Mouse (Mus musculus): ENCODE results near the gene Crybb3. TPM values are rescaled to one million over a fixed set of nuclear protein-coding genes. Genes with fewer than 3 reads are reported as not detected.

The Crybb3 gene
- polyA plus RNA-seq (2014; fragmentation: Nextera tagmentation; extraction: Ambion mirVana) = 0.39 and 0.78 TPM in 2 replicates

GRCm38 (mm10) chr5:113081439-113081838 lies at the start of gene Crybb3:
Gene Crybb3 (minus strand): TSS chr5:113081584.
- Histone ChIP-seq H3K27me3 (ENCODE audit: control insufficient read depth, insufficient read depth, low read length) (no peaks in the 10 kb centered on the region), H3K27ac (replicated peaks; ENCODE audit: low read depth, low read length) (no peak within 1 kb of the TSS), H3K9me3 (ENCODE audit: control insufficient read depth, low read length) (0 out of 2 replicates have a peak, but pooled peaks cover 2% of the 10 kb centered on the region), H3K4me1 (ENCODE audit: control insufficient read depth, insufficient read depth, low read length) (no peaks in the 10 kb centered on the region), H3K4me2 (ENCODE audit: low read depth, severe bottlenecking) (no peak within 1 kb of the TSS), H3K36me3 (ENCODE audit: control insufficient read depth, insufficient read depth, low read length) (no peaks in the 10 kb centered on the region), H3K4me3 (ENCODE audit: low read depth, low read length) (no peak within 1 kb of the TSS), H3K9ac (ENCODE audit: low read length) (no peak within 1 kb of the TSS)
- WGBS = 82% methylated on average over 8 of the region's 8 CpGs
- DNase-seq (ENCODE audit: low spot score) (no peak), ATAC-seq (ENCODE audit: insufficient number of reproducible peaks, low FRiP score, low TSS enrichment, low read depth) (no peak)

GRCm38 (mm10) chr5:113128426-113128825 lies 47.0 kb upstream of the Crybb3 start:
- Histone ChIP-seq H3K27me3 (ENCODE audit: control insufficient read depth, insufficient read depth, low read length) (no peaks in the 10 kb centered on the region), H3K9ac (ENCODE audit: low read length) (no peak overlapping the region), H3K36me3 (ENCODE audit: control insufficient read depth, insufficient read depth, low read length) (no peaks in the 10 kb centered on the region), H3K4me3 (ENCODE audit: low read depth, low read length) (no peak overlapping the region), H3K4me2 (ENCODE audit: low read depth, severe bottlenecking) (no peak overlapping the region), H3K27ac (replicated peaks; ENCODE audit: low read depth, low read length) (no peak overlapping the region), H3K4me1 (ENCODE audit: control insufficient read depth, insufficient read depth, low read length) (peaks cover 18% of the 10 kb centered on the region), H3K9me3 (ENCODE audit: control insufficient read depth, low read length) (no peaks in the 10 kb centered on the region)
- ATAC-seq (ENCODE audit: insufficient number of reproducible peaks, low FRiP score, low TSS enrichment, low read depth) (no peak), DNase-seq (ENCODE audit: low spot score) (no peak)
- WGBS = 57% methylated on average over 4 of the region's 4 CpGs

GRCm38 (mm10) chr5:113126476-113126875 lies 45.1 kb upstream of the Crybb3 start:
- ATAC-seq (ENCODE audit: insufficient number of reproducible peaks, low FRiP score, low TSS enrichment, low read depth) = no peak
- 93% methylated on average over 12 of the region's 12 CpGs for WGBS
- DNase-seq (ENCODE audit: low spot score) = no peak
- H3K4me2 ChIP-seq (ENCODE audit: low read depth, severe bottlenecking) = no peak overlapping the region
- H3K36me3 ChIP-seq (ENCODE audit: control insufficient read depth, insufficient read depth, low read length) = no peaks in the 10 kb centered on the region
- H3K4me3 ChIP-seq (ENCODE audit: low read depth, low read length) = no peak overlapping the region
- peaks cover 25% of the 10 kb centered on the region for H3K4me1 ChIP-seq (ENCODE audit: control insufficient read depth, insufficient read depth, low read length)
- no peaks in the 10 kb centered on the region for H3K27me3 ChIP-seq (ENCODE audit: control insufficient read depth, insufficient read depth, low read length)
- no peaks in the 10 kb centered on the region for H3K9me3 ChIP-seq (ENCODE audit: control insufficient read depth, low read length)
- no peak overlapping the region for H3K27ac ChIP-seq (replicated peaks; ENCODE audit: low read depth, low read length)
- no peak overlapping the region for H3K9ac ChIP-seq (ENCODE audit: low read length)

- Histone ChIP-seq H3K9me3 (ENCODE audit: control insufficient read depth, low read length) (no peaks in the 10 kb centered on the region), H3K4me3 (ENCODE audit: low read depth, low read length) (no peak overlapping the region), H3K4me2 (ENCODE audit: low read depth, severe bottlenecking) (no peak overlapping the region), H3K36me3 (ENCODE audit: control insufficient read depth, insufficient read depth, low read length) (no peaks in the 10 kb centered on the region), H3K27ac (replicated peaks; ENCODE audit: low read depth, low read length) (no peak overlapping the region), H3K27me3 (ENCODE audit: control insufficient read depth, insufficient read depth, low read length) (no peaks in the 10 kb centered on the region), H3K4me1 (ENCODE audit: control insufficient read depth, insufficient read depth, low read length) (peaks cover 47% of the 10 kb centered on the region), H3K9ac (ENCODE audit: low read length) (no peak overlapping the region)
- DNase-seq (ENCODE audit: low spot score) (no peak), ATAC-seq (ENCODE audit: insufficient number of reproducible peaks, low FRiP score, low TSS enrichment, low read depth) (no peak)
- 73% methylated on average over 10 of the region's 10 CpGs for WGBS
Observed at GRCm38 (mm10) chr5:113123693-113124092, 42.3 kb upstream of the Crybb3 start.

- peak overlapping the region; percentile 10; the same call in 1 of the 2 replicates for H3K4me2 ChIP-seq (ENCODE audit: low read depth, severe bottlenecking)
- no peaks in the 10 kb centered on the region for H3K27me3 ChIP-seq (ENCODE audit: control insufficient read depth, insufficient read depth, low read length)
- peaks cover 42% of the 10 kb centered on the region for H3K4me1 ChIP-seq (ENCODE audit: control insufficient read depth, insufficient read depth, low read length)
- no peaks in the 10 kb centered on the region for H3K36me3 ChIP-seq (ENCODE audit: control insufficient read depth, insufficient read depth, low read length)
- no peak for ATAC-seq (ENCODE audit: insufficient number of reproducible peaks, low FRiP score, low TSS enrichment, low read depth)
- no peak overlapping the region for H3K27ac ChIP-seq (replicated peaks; ENCODE audit: low read depth, low read length)
- no peaks in the 10 kb centered on the region for H3K9me3 ChIP-seq (ENCODE audit: control insufficient read depth, low read length)
- DNase-seq (ENCODE audit: low spot score) = no peak
- no peak overlapping the region for H3K9ac ChIP-seq (ENCODE audit: low read length)
- WGBS = 20% methylated on average over 12 of the region's 12 CpGs
- no peak overlapping the region for H3K4me3 ChIP-seq (ENCODE audit: low read depth, low read length)
Observed at GRCm38 (mm10) chr5:113122326-113123054, 41.1 kb upstream of the Crybb3 start.

GRCm38 (mm10) chr5:113121591-113121875 lies 40.1 kb upstream of the Crybb3 start:
- Histone ChIP-seq H3K27ac (replicated peaks; ENCODE audit: low read depth, low read length) (peak overlapping the region; percentile 76), H3K9me3 (ENCODE audit: control insufficient read depth, low read length) (no peaks in the 10 kb centered on the region), H3K4me1 (ENCODE audit: control insufficient read depth, insufficient read depth, low read length) (peaks cover 38% of the 10 kb centered on the region), H3K4me2 (ENCODE audit: low read depth, severe bottlenecking) (peak overlapping the region; percentile 10; the same call in 1 of the 2 replicates), H3K27me3 (ENCODE audit: control insufficient read depth, insufficient read depth, low read length) (no peaks in the 10 kb centered on the region), H3K36me3 (ENCODE audit: control insufficient read depth, insufficient read depth, low read length) (no peaks in the 10 kb centered on the region), H3K4me3 (ENCODE audit: low read depth, low read length) (no peak overlapping the region), H3K9ac (ENCODE audit: low read length) (peak overlapping the region; percentile 27; the same call in 1 of the 2 replicates)
- DNase-seq (ENCODE audit: low spot score) (no peak), ATAC-seq (ENCODE audit: insufficient number of reproducible peaks, low FRiP score, low TSS enrichment, low read depth) (no peak)
- 29% methylated on average over 6 of the region's 6 CpGs for WGBS

- no peaks in the 10 kb centered on the region for H3K27me3 ChIP-seq (ENCODE audit: control insufficient read depth, insufficient read depth, low read length)
- peak overlapping the region; percentile 10; the same call in 1 of the 2 replicates for H3K4me2 ChIP-seq (ENCODE audit: low read depth, severe bottlenecking)
- WGBS = 4% methylated on average over 15 of the region's 15 CpGs
- DNase-seq (ENCODE audit: low spot score) (peak; percentile 70), ATAC-seq (ENCODE audit: insufficient number of reproducible peaks, low FRiP score, low TSS enrichment, low read depth) (peak; percentile 75)
- H3K27ac ChIP-seq (replicated peaks; ENCODE audit: low read depth, low read length) = peak overlapping the region; percentile 76
- H3K4me3 ChIP-seq (ENCODE audit: low read depth, low read length) = no peak overlapping the region
- no peak overlapping the region for H3K9ac ChIP-seq (ENCODE audit: low read length)
- H3K4me1 ChIP-seq (ENCODE audit: control insufficient read depth, insufficient read depth, low read length) = peaks cover 38% of the 10 kb centered on the region
- H3K9me3 ChIP-seq (ENCODE audit: control insufficient read depth, low read length) = no peaks in the 10 kb centered on the region
- no peaks in the 10 kb centered on the region for H3K36me3 ChIP-seq (ENCODE audit: control insufficient read depth, insufficient read depth, low read length)
Observed at GRCm38 (mm10) chr5:113120741-113121590, 39.6 kb upstream of the Crybb3 start.

- Histone ChIP-seq H3K27ac (replicated peaks; ENCODE audit: low read depth, low read length) (no peak overlapping the region; the same call in 1 of the 2 replicates), H3K27me3 (ENCODE audit: control insufficient read depth, insufficient read depth, low read length) (no peaks in the 10 kb centered on the region), H3K4me2 (ENCODE audit: low read depth, severe bottlenecking) (no peak overlapping the region), H3K9ac (ENCODE audit: low read length) (no peak overlapping the region), H3K9me3 (ENCODE audit: control insufficient read depth, low read length) (no peaks in the 10 kb centered on the region), H3K36me3 (ENCODE audit: control insufficient read depth, insufficient read depth, low read length) (no peaks in the 10 kb centered on the region), H3K4me1 (ENCODE audit: control insufficient read depth, insufficient read depth, low read length) (peaks cover 39% of the 10 kb centered on the region), H3K4me3 (ENCODE audit: low read depth, low read length) (no peak overlapping the region)
- DNase-seq (ENCODE audit: low spot score) (no peak), ATAC-seq (ENCODE audit: insufficient number of reproducible peaks, low FRiP score, low TSS enrichment, low read depth) (no peak)
- 16% methylated on average over 13 of the region's 13 CpGs for WGBS
Observed at GRCm38 (mm10) chr5:113119861-113120465, 38.6 kb upstream of the Crybb3 start.

Data from limb, embryonic 11.5 days (tissue).